Mouse (Mus musculus): ENCODE results near the gene Lypd6.

DNA sequence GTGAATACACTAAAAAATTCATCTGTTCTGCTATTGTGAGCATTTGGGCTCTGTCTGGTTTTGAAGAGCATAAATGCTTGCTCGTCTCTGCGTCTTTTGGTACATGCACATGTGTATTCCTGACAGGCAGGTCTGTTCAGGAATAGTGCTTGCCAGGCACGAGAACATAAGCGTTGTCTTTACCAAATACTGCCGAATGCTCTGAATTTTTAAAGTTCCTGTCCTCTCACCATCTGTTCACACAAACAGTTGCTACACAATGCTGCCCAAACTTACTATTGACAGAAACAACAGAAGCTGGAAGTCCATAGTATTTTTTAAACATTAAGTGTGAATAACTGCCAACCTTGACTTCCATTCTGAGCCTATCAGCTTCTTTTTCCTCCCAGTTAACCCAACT, 112.9 kb downstream of the Lypd6 start:
- TF ChIP-seq EP300 (IDR thresholded peaks at IDR 0.05; ENCODE audit: low read depth) (no peak), CTCF (IDR thresholded peaks at IDR 0.05; ENCODE audit: low read depth) (no peak)

All from liver, postnatal 0 days (tissue).